Comparison of ENCODE assay signal across 9 mouse cellular contexts in genomic region chrX:151055559-151055958, GRCm38 (mm10). TPM values are rescaled to one million over a fixed set of nuclear protein-coding genes. Genes with fewer than 3 reads are reported as not detected.
DNase-seq lines count a peak whose midpoint lies in the region; ATAC-seq and TF ChIP-seq lines count a peak whose summit lies in the region.
"Had no signal": no experiment of that assay in that cellular context is flagged by ENCODE, and none has a peak within 500 bp of the region (broad histone marks: within the 10 kb centered on the region; RNA-seq: fewer than 3 reads in every experiment).

No protein-coding gene starts in this region.

- H3K27ac ChIP-seq in kidney, embryonic 16.5 days (ENCODE audit: low read length): peak overlapping the region; percentile 7; the same call in 1 of the 2 replicates
- H3K27ac ChIP-seq in cerebellum, adult 2 months (ENCODE audit: insufficient read depth, low read length): no peak overlapping the region

- H3ac ChIP-seq in myocyte (ENCODE audit: control insufficient read depth, insufficient read length): no peak overlapping the region

- peaks cover 3% of the 10 kb centered on the region; the same call in 1 of the 2 replicates for H3K36me3 ChIP-seq in kidney, embryonic 16.5 days (ENCODE audit: insufficient read depth, low read length)
- H3K36me3 ChIP-seq in myocyte (ENCODE audit: control insufficient read depth, insufficient read depth): no peaks in the 10 kb centered on the region

- no peaks in the 10 kb centered on the region; the same call in 1 of the 2 replicates for H3K27me3 ChIP-seq in kidney, embryonic 16.5 days (ENCODE audit: insufficient read depth, low read length)
- no peaks in the 10 kb centered on the region for H3K27me3 ChIP-seq in myocyte (ENCODE audit: control insufficient read depth, insufficient read depth, insufficient read length)
- H3K27me3 ChIP-seq in cerebellum, adult 2 months (ENCODE audit: control insufficient read depth, insufficient read depth, low read length): no peaks in the 10 kb centered on the region

- intact Hi-C loops in heart, postnatal 25 days (cut with DNase I): no loop called here

- peaks cover 15% of the 10 kb centered on the region for H3K4me1 ChIP-seq in kidney, embryonic 16.5 days (ENCODE audit: insufficient read depth, low read length)
- peaks cover 7% of the 10 kb centered on the region; the same call in 1 of the 2 replicates for H3K4me1 ChIP-seq in cerebellum, adult 2 months (ENCODE audit: control insufficient read depth, insufficient read depth, low read length)

- no peak overlapping the region for H3K4me2 ChIP-seq in kidney, embryonic 16.5 days (replicated peaks; ENCODE audit: low read depth, low read length)
- H3K4me2 ChIP-seq in myocyte (ENCODE audit: low read depth): peak overlapping the region; percentile 42

- 13% methylated on average over 1 of the region's 1 CpGs for WGBS in kidney, embryonic 16.5 days
- WGBS in cerebellum, adult 2 months: 23% methylated on average over 1 of the region's 1 CpGs

- no peaks in the 10 kb centered on the region for H3K9me3 ChIP-seq in kidney, embryonic 16.5 days (ENCODE audit: low read length)
- H3K9me3 ChIP-seq: megakaryocyte, embryonic 14.5 days had no signal

- no peak overlapping the region for H3K9ac ChIP-seq in kidney, embryonic 16.5 days (replicated peaks; ENCODE audit: low read length)

- H3K79me2 ChIP-seq in myocyte (ENCODE audit: control insufficient read depth, insufficient read depth): no peaks in the 10 kb centered on the region

- no peak for TF ChIP-seq POLR2A in myocyte (IDR thresholded peaks at IDR 0.05; ENCODE audit: insufficient read length, low read depth)
- no peak for TF ChIP-seq POLR2A in cerebellum, adult 2 months (IDR thresholded peaks at IDR 0.05; ENCODE audit: borderline replicate concordance, insufficient read depth, low read length)

- TF ChIP-seq CTCF in cerebellum, adult 2 months (IDR thresholded peaks at IDR 0.05; ENCODE audit: borderline replicate concordance, insufficient read depth, low read depth, low read length): no peak

- DNase-seq in heart, adult 18-20 months: peak; percentile 57 to 63
- no peak for DNase-seq in heart, postnatal 25 days (ENCODE audit: low spot score)
- peak; percentile 25 for DNase-seq in gastrocnemius, postnatal 10 days
- DNase-seq in cerebellum, adult 2 months: no peak
- DNase-seq in frontal cortex, adult 2 months (ENCODE audit: extremely low spot score in 1 of 2, low spot score in 1 of 2): no peak
- DNase-seq in right cerebral cortex, postnatal 4 days: no peak

- no peak overlapping the region for H3K4me3 ChIP-seq in kidney, embryonic 16.5 days (ENCODE audit: low read length)
- H3K4me3 ChIP-seq in myocyte: no peak overlapping the region
- no peak overlapping the region for H3K4me3 ChIP-seq in cerebellum, adult 2 months (replicated peaks; ENCODE audit: insufficient read depth, low read depth, low read length)
- H3K4me3 ChIP-seq: megakaryocyte, embryonic 14.5 days had no signal

- ATAC-seq in kidney, embryonic 16.5 days (ENCODE audit: low FRiP score, low TSS enrichment): peak; percentile 80

TF ChIP-seq in myocyte, 11 proteins besides CTCF, POLR2A, EP300 and RAD21:
- TF ChIP-seq TCF12 (IDR thresholded peaks at IDR 0.05; ENCODE audit: insufficient read depth, poor library complexity, severe bottlenecking): no peak
- TF ChIP-seq SRF (IDR thresholded peaks at IDR 0.05; ENCODE audit: control insufficient read depth, insufficient read length, low read depth): no peak
- TF ChIP-seq MYOG (IDR thresholded peaks at IDR 0.05; ENCODE audit: control insufficient read depth in 1 of 3, insufficient read depth in 1 of 3, insufficient read length in 2 of 3, low read depth in 2 of 3): no peak
- TF ChIP-seq MAX (IDR thresholded peaks at IDR 0.05; ENCODE audit: low read depth): no peak
- no peak for TF ChIP-seq CEBPB (IDR thresholded peaks at IDR 0.05; ENCODE audit: insufficient read depth, poor library complexity, severe bottlenecking)
- TF ChIP-seq USF1 (IDR thresholded peaks at IDR 0.05; ENCODE audit: low read depth): no peak
- TF ChIP-seq TCF3 (IDR thresholded peaks at IDR 0.05; ENCODE audit: insufficient read length, low read depth): no peak
- TF ChIP-seq POLR2AphosphoS2 (IDR thresholded peaks at IDR 0.05; ENCODE audit: insufficient read length, low read depth): no peak
- TF ChIP-seq MYOD1 (IDR thresholded peaks at IDR 0.05; ENCODE audit: control insufficient read depth in 1 of 3, insufficient read length in 2 of 3, low read depth in 2 of 3): no peak
- no peak for TF ChIP-seq REST (IDR thresholded peaks at IDR 0.05; ENCODE audit: insufficient read depth, insufficient read length)
- TF ChIP-seq E2F4 (IDR thresholded peaks at IDR 0.05; ENCODE audit: insufficient read depth): no peak

RNA-seq across cellular contexts. Expression of gene Fgd1, which starts 9.6 kb away (rescaled TPM):
- 1 to 10 TPM; 6.2 to 7.4 TPM for total RNA-seq in heart, adult 18-20 months (2021)
- total RNA-seq in heart, postnatal 25 days (2021): 10 to 100 TPM in 1 of 2 experiments, 1 to 10 TPM in 1; 9.2 to 10.9 TPM
- total RNA-seq in gastrocnemius, postnatal 10 days (2021): 10 to 100 TPM in 1 of 2 experiments, 1 to 10 TPM in 1; 9.4 to 14.3 TPM
- 11.8 and 13.1 TPM in 2 replicates for polyA plus RNA-seq in kidney, embryonic 16.5 days (2015; fragmentation: Nextera tagmentation; extraction: Ambion mirVana)
- 8.5 TPM for polyA plus RNA-seq in myocyte (2012; fragmentation: generic; extraction: Trizol)
- 16.8 and 16.9 TPM in 2 replicates for polyA plus RNA-seq in cerebellum, adult 2 months (2012; rRNA removed)
- polyA plus RNA-seq in frontal cortex, adult 2 months (2012; rRNA removed): 16.5 and 18.4 TPM in 2 replicates

RNA-seq across cellular contexts. Expression of gene Gnl3l, which starts 38.4 kb away (rescaled TPM):
- 10 to 100 TPM; 32.9 TPM for total RNA-seq in heart, adult 18-20 months (2021)
- 10 to 100 TPM; 34.9 to 40.3 TPM for total RNA-seq in heart, postnatal 25 days (2021)
- total RNA-seq in gastrocnemius, postnatal 10 days (2021): 10 to 100 TPM; 34.3 to 36.0 TPM
- 24.5 and 29.1 TPM in 2 replicates for polyA plus RNA-seq in kidney, embryonic 16.5 days (2015; fragmentation: Nextera tagmentation; extraction: Ambion mirVana)
- 15.2 TPM for polyA plus RNA-seq in myocyte (2012; fragmentation: generic; extraction: Trizol)
- 85.2 and 87.4 TPM in 2 replicates for polyA plus RNA-seq in cerebellum, adult 2 months (2012; rRNA removed)
- polyA plus RNA-seq in frontal cortex, adult 2 months (2012; rRNA removed): 83.7 and 99.0 TPM in 2 replicates

RNA-seq across cellular contexts. Expression of gene Tsr2, which starts 40.8 kb away (rescaled TPM):
- total RNA-seq in heart, adult 18-20 months (2021): 10 to 100 TPM; 13.7 to 16.4 TPM
- 10 to 100 TPM; 10.1 to 10.6 TPM for total RNA-seq in heart, postnatal 25 days (2021)
- 10 to 100 TPM; 12.1 to 13.7 TPM for total RNA-seq in gastrocnemius, postnatal 10 days (2021)
- polyA plus RNA-seq in kidney, embryonic 16.5 days (2015; fragmentation: Nextera tagmentation; extraction: Ambion mirVana): 43.1 and 44.7 TPM in 2 replicates
- polyA plus RNA-seq in myocyte (2012; fragmentation: generic; extraction: Trizol): 13.7 TPM
- polyA plus RNA-seq in cerebellum, adult 2 months (2012; rRNA removed): 54.3 and 58.7 TPM in 2 replicates
- polyA plus RNA-seq in frontal cortex, adult 2 months (2012; rRNA removed): 59.3 and 66.9 TPM in 2 replicates

Comparison
In these comparisons a context has a peak if more than half of its experiments do, and no peak if none do; other contexts are left out.
1. DNase-seq: peak in heart, adult 18-20 months (2 of 2) and gastrocnemius, postnatal 10 days (single experiment); none in heart, postnatal 25 days (single experiment), cerebellum, adult 2 months (0 of 2), frontal cortex, adult 2 months (0 of 2) and right cerebral cortex, postnatal 4 days (single experiment).